14 mouse cellular contexts compared by ENCODE assay signal in genomic region chr1:90980638-90981330, GRCm38 (mm10). TPM values are rescaled to one million over a fixed set of nuclear protein-coding genes. Genes with fewer than 3 reads are reported as not detected.
A peak's percentile ranks its signal among the peaks of the same experiment; 100 is the strongest.
DNase-seq lines count a peak whose midpoint lies in the region; ATAC-seq and TF ChIP-seq lines count a peak whose summit lies in the region.
"Had no signal": no experiment of that assay in that cellular context is flagged by ENCODE, and none has a peak within 500 bp of the region (broad histone marks: within the 10 kb centered on the region; RNA-seq: fewer than 3 reads in every experiment).

No protein-coding gene starts in this region.

- no peaks in the 10 kb centered on the region for H3K27me3 ChIP-seq in lung, embryonic 16.5 days (ENCODE audit: control insufficient read depth, insufficient read depth, low read depth, low read length)
- H3K27me3 ChIP-seq in stomach, embryonic 15.5 days (replicated peaks): no peaks in the 10 kb centered on the region
- no peaks in the 10 kb centered on the region for H3K27me3 ChIP-seq in midbrain, embryonic 10.5 days (ENCODE audit: low read depth, poor library complexity, severe bottlenecking)

- no peaks in the 10 kb centered on the region; the same call in 1 of the 2 replicates for H3K4me1 ChIP-seq in lung, embryonic 16.5 days (replicated peaks; ENCODE audit: control insufficient read depth, insufficient read depth, low read length)
- H3K4me1 ChIP-seq in stomach, embryonic 15.5 days: 0 out of 2 replicates have a peak, but pooled peaks cover 5% of the 10 kb centered on the region
- peaks cover 12% of the 10 kb centered on the region for H3K4me1 ChIP-seq in midbrain, embryonic 10.5 days

- no peaks in the 10 kb centered on the region for H3K9me3 ChIP-seq in lung, embryonic 16.5 days (ENCODE audit: control insufficient read depth, low read length)
- H3K9me3 ChIP-seq in stomach, embryonic 15.5 days: no peaks in the 10 kb centered on the region
- H3K9me3 ChIP-seq in midbrain, embryonic 10.5 days (replicated peaks): no peaks in the 10 kb centered on the region

- H3K4me2 ChIP-seq in lung, embryonic 16.5 days (ENCODE audit: low read depth, low read length): no peak overlapping the region
- H3K4me2 ChIP-seq in stomach, embryonic 15.5 days: no peak overlapping the region

- peak; percentile 93 for ATAC-seq in lung, embryonic 16.5 days (ENCODE audit: low read depth)
- peak; percentile 58 for ATAC-seq in stomach, embryonic 15.5 days (ENCODE audit: insufficient read depth, low FRiP score, low read depth)

- H3K36me3 ChIP-seq in lung, embryonic 16.5 days (ENCODE audit: control insufficient read depth, insufficient read depth, low read length): no peaks in the 10 kb centered on the region
- H3K36me3 ChIP-seq in stomach, embryonic 15.5 days: no peaks in the 10 kb centered on the region
- no peaks in the 10 kb centered on the region for H3K36me3 ChIP-seq in midbrain, embryonic 10.5 days

- no peak overlapping the region for H3K9ac ChIP-seq in lung, embryonic 16.5 days (ENCODE audit: low read length)
- no peak overlapping the region for H3K9ac ChIP-seq in stomach, embryonic 15.5 days
- H3K9ac ChIP-seq: liver, embryonic 14.5 days had no signal

- peak; percentile 35 for DNase-seq in gastrocnemius, adult 2 months
- DNase-seq in gastrocnemius, postnatal 14 days: no peak
- no peak for DNase-seq in lung, postnatal 14 days
- DNase-seq in gastrocnemius, postnatal 25 days: peak; percentile 30
- no peak for DNase-seq in ovary, postnatal 10 days (ENCODE audit: low spot score)
- no peak for DNase-seq in midbrain, embryonic 10.5 days (ENCODE audit: low spot score)
- DNase-seq: cerebellum, adult 8-10 months; retina, postnatal 1 day had no signal

- H3K4me3 ChIP-seq in gastrocnemius, adult 2 months: no peak overlapping the region
- H3K4me3 ChIP-seq in lung, embryonic 16.5 days (ENCODE audit: low read length): no peak overlapping the region
- no peak overlapping the region for H3K4me3 ChIP-seq in stomach, embryonic 15.5 days (replicated peaks)
- H3K4me3 ChIP-seq in midbrain, embryonic 10.5 days: no peak overlapping the region

- intact Hi-C loops in gastrocnemius, adult 2 months (cut with DNase I): loop anchor here (5.0 kb wide), 1 partner anchor 37 kb away; no protein-coding TSS in a partner anchor
- intact Hi-C loops in gastrocnemius, postnatal 14 days (cut with DNase I; ENCODE audit: low total_unique reads): no loop called here

- 42% methylated on average over 10 of the region's 10 CpGs for WGBS in lung, embryonic 16.5 days
- 55% methylated on average over 10 of the region's 10 CpGs for WGBS in stomach, embryonic 15.5 days
- WGBS in midbrain, embryonic 10.5 days: 84% methylated on average over 10 of the region's 10 CpGs

- no peak for TF ChIP-seq CTCF in gastrocnemius, adult 2 months (IDR thresholded peaks at IDR 0.05)

- peak overlapping the region; percentile 71 for H3K27ac ChIP-seq in gastrocnemius, adult 2 months
- peak overlapping the region; percentile 25; the same call in 1 of the 2 replicates for H3K27ac ChIP-seq in lung, embryonic 16.5 days (ENCODE audit: low read length)
- H3K27ac ChIP-seq in stomach, embryonic 15.5 days: peak overlapping the region; percentile 65
- no peak overlapping the region for H3K27ac ChIP-seq in midbrain, embryonic 10.5 days (replicated peaks)
- H3K27ac ChIP-seq: liver, embryonic 14.5 days had no signal

RNA-seq across cellular contexts. Expression of gene Rab17, which starts 11.3 kb away (rescaled TPM):
- total RNA-seq in gastrocnemius, adult 2 months (2021): not detected
- under 1 TPM in 1 of 2 experiments, not detected in 1; 0.31 TPM for total RNA-seq in gastrocnemius, postnatal 14 days (2021)
- 3.1 and 3.8 TPM in 2 replicates for polyA plus RNA-seq in lung, embryonic 16.5 days (2015; fragmentation: Nextera tagmentation; extraction: Ambion mirVana)
- total RNA-seq in gastrocnemius, postnatal 25 days (2021): not detected
- 9.5 and 14.2 TPM in 2 replicates for polyA plus RNA-seq in stomach, embryonic 15.5 days (2015; fragmentation: Nextera tagmentation; extraction: Ambion mirVana)
- polyA plus RNA-seq in midbrain, embryonic 10.5 days (2016; fragmentation: Nextera tagmentation; extraction: Ambion mirVana): not detected in 2 replicates

RNA-seq across cellular contexts. Expression of gene Lrrfip1, which starts 17.8 kb away (rescaled TPM):
- 100 to 1,000 TPM; 131 to 149 TPM for total RNA-seq in gastrocnemius, adult 2 months (2021)
- 100 to 1,000 TPM; 202 to 236 TPM for total RNA-seq in gastrocnemius, postnatal 14 days (2021)
- 70.5 and 78.6 TPM in 2 replicates for polyA plus RNA-seq in lung, embryonic 16.5 days (2015; fragmentation: Nextera tagmentation; extraction: Ambion mirVana)
- 100 to 1,000 TPM; 143 to 163 TPM for total RNA-seq in gastrocnemius, postnatal 25 days (2021)
- 64.9 and 65.4 TPM in 2 replicates for polyA plus RNA-seq in stomach, embryonic 15.5 days (2015; fragmentation: Nextera tagmentation; extraction: Ambion mirVana)
- polyA plus RNA-seq in midbrain, embryonic 10.5 days (2016; fragmentation: Nextera tagmentation; extraction: Ambion mirVana): 19.8 and 22.2 TPM in 2 replicates

RNA-seq across cellular contexts. Expression of gene Prlh, which starts 27.9 kb away (rescaled TPM):
- not detected for total RNA-seq in gastrocnemius, adult 2 months (2021)
- not detected for total RNA-seq in gastrocnemius, postnatal 14 days (2021)
- not detected in 2 replicates for polyA plus RNA-seq in lung, embryonic 16.5 days (2015; fragmentation: Nextera tagmentation; extraction: Ambion mirVana)
- not detected for total RNA-seq in gastrocnemius, postnatal 25 days (2021)
- not detected in 2 replicates for polyA plus RNA-seq in stomach, embryonic 15.5 days (2015; fragmentation: Nextera tagmentation; extraction: Ambion mirVana)
- not detected in 2 replicates for polyA plus RNA-seq in midbrain, embryonic 10.5 days (2016; fragmentation: Nextera tagmentation; extraction: Ambion mirVana)
- total RNA-seq: CH12.LX; heart, postnatal 36 days had no signal
- polyA plus RNA-seq: liver, embryonic 14.5 days; thymus, postnatal 0 days had no signal

Comparison
In these comparisons a context has a peak if more than half of its experiments do, and no peak if none do; other contexts are left out.
1. DNase-seq: peak in gastrocnemius, adult 2 months (single experiment) and gastrocnemius, postnatal 25 days (single experiment); none in gastrocnemius, postnatal 14 days (single experiment), lung, postnatal 14 days (single experiment), ovary, postnatal 10 days (single experiment) and midbrain, embryonic 10.5 days (single experiment).